Mouse (Mus musculus): ENCODE measurements around the gene Pdhx.

Gene Pdhx

GRCm38 (mm10) chr2:102990301-102990702, 83.0 kb downstream of the Pdhx start:
- no peak for DNase-seq (ENCODE audit: low read depth, low spot score)

- no peak for DNase-seq (ENCODE audit: low read depth, low spot score)
These were observed 83.9 kb downstream of the Pdhx start for GRCm38 (mm10) chr2:102989446-102989845.

- DNase-seq (ENCODE audit: low read depth, low spot score): no peak
These were observed 85.7 kb downstream of the Pdhx start for GRCm38 (mm10) chr2:102987708-102988010.

- DNase-seq (ENCODE audit: low read depth, low spot score): no peak
These were observed 86.2 kb downstream of the Pdhx start for GRCm38 (mm10) chr2:102986964-102987707.

- DNase-seq (ENCODE audit: low read depth, low spot score): no peak
These were observed 86.9 kb downstream of the Pdhx start for GRCm38 (mm10) chr2:102986424-102986823.

GRCm38 (mm10) chr2:102982822-102983221, 90.5 kb downstream of the Pdhx start:
- no peak for DNase-seq (ENCODE audit: low read depth, low spot score)

GRCm38 (mm10) chr2:102981446-102982314, 91.6 kb downstream of the Pdhx start:
- DNase-seq (ENCODE audit: low read depth, low spot score): no peak

- DNase-seq (ENCODE audit: low read depth, low spot score): no peak
These were observed 92.4 kb downstream of the Pdhx start for GRCm38 (mm10) chr2:102980870-102981269.

GRCm38 (mm10) chr2:102979519-102979918, 93.8 kb downstream of the Pdhx start:
- no peak for DNase-seq (ENCODE audit: low read depth, low spot score)

- no peak for DNase-seq (ENCODE audit: low read depth, low spot score)
These were observed 94.2 kb downstream of the Pdhx start for GRCm38 (mm10) chr2:102979112-102979511.

- DNase-seq (ENCODE audit: low read depth, low spot score): no peak
These were observed 97.9 kb downstream of the Pdhx start for GRCm38 (mm10) chr2:102975358-102975945.

GRCm38 (mm10) chr2:102973115-102973514, 100.2 kb downstream of the Pdhx start:
- no peak for DNase-seq (ENCODE audit: low read depth, low spot score)

GRCm38 (mm10) chr2:102972575-102972974, 100.7 kb downstream of the Pdhx start:
- no peak for DNase-seq (ENCODE audit: low read depth, low spot score)

- no peak for DNase-seq (ENCODE audit: low read depth, low spot score)
These were observed 101.4 kb downstream of the Pdhx start for GRCm38 (mm10) chr2:102971951-102972350.

Measured in R1 (cell line).